ENCODE assay signal across 26 mouse cellular contexts in genomic region chr13:96408786-96409185, GRCm38 (mm10). TPM values are rescaled to one million over a fixed set of nuclear protein-coding genes. Genes with fewer than 3 reads are reported as not detected.
DNase-seq lines count a peak whose midpoint lies in the region; ATAC-seq and TF ChIP-seq lines count a peak whose summit lies in the region.
"Had no signal": no experiment of that assay in that cellular context is flagged by ENCODE, and none has a peak within 500 bp of the region (broad histone marks: within the 10 kb centered on the region; RNA-seq: fewer than 3 reads in every experiment).

No protein-coding gene starts in this region.

- H3K27me3 ChIP-seq in embryonic facial prominence, embryonic 12.5 days: no peaks in the 10 kb centered on the region
- no peaks in the 10 kb centered on the region for H3K27me3 ChIP-seq in embryonic facial prominence, embryonic 10.5 days (replicated peaks; ENCODE audit: low read depth, poor library complexity, severe bottlenecking)
- H3K27me3 ChIP-seq in limb, embryonic 15.5 days: no peaks in the 10 kb centered on the region
- H3K27me3 ChIP-seq in limb, embryonic 10.5 days (ENCODE audit: low read depth, poor library complexity, severe bottlenecking): no peaks in the 10 kb centered on the region
- no peaks in the 10 kb centered on the region for H3K27me3 ChIP-seq in embryonic facial prominence, embryonic 14.5 days (replicated peaks; ENCODE audit: control insufficient read depth, insufficient read depth, low read length)
- H3K27me3 ChIP-seq: CH12.LX; forebrain, embryonic 12.5 days had no signal

- H3K9ac ChIP-seq in embryonic facial prominence, embryonic 12.5 days: no peak overlapping the region
- H3K9ac ChIP-seq in limb, embryonic 15.5 days: no peak overlapping the region
- no peak overlapping the region for H3K9ac ChIP-seq in embryonic facial prominence, embryonic 14.5 days (ENCODE audit: low read depth, low read length)
- H3K9ac ChIP-seq: forebrain, embryonic 12.5 days had no signal

- intact Hi-C loops in left cerebral cortex, adult 2 months (cut with DNase I): no loop called here

- H3K4me2 ChIP-seq in embryonic facial prominence, embryonic 12.5 days (replicated peaks): no peak overlapping the region
- H3K4me2 ChIP-seq in limb, embryonic 15.5 days: no peak overlapping the region
- H3K4me2 ChIP-seq in embryonic facial prominence, embryonic 14.5 days (ENCODE audit: low read depth, low read length): no peak overlapping the region
- H3K4me2 ChIP-seq: forebrain, embryonic 12.5 days had no signal

- no peaks in the 10 kb centered on the region for H3K4me1 ChIP-seq in embryonic facial prominence, embryonic 12.5 days
- no peaks in the 10 kb centered on the region for H3K4me1 ChIP-seq in embryonic facial prominence, embryonic 10.5 days
- H3K4me1 ChIP-seq in limb, embryonic 15.5 days: no peaks in the 10 kb centered on the region
- no peaks in the 10 kb centered on the region for H3K4me1 ChIP-seq in limb, embryonic 10.5 days
- H3K4me1 ChIP-seq in embryonic facial prominence, embryonic 14.5 days (ENCODE audit: control insufficient read depth, insufficient read depth, low read length): no peaks in the 10 kb centered on the region
- H3K4me1 ChIP-seq: forebrain, embryonic 10.5 days; forebrain, embryonic 12.5 days had no signal

- no peaks in the 10 kb centered on the region for H3K9me3 ChIP-seq in embryonic facial prominence, embryonic 12.5 days
- no peaks in the 10 kb centered on the region for H3K9me3 ChIP-seq in embryonic facial prominence, embryonic 10.5 days
- no peaks in the 10 kb centered on the region for H3K9me3 ChIP-seq in limb, embryonic 15.5 days
- no peaks in the 10 kb centered on the region for H3K9me3 ChIP-seq in limb, embryonic 10.5 days (replicated peaks)
- no peaks in the 10 kb centered on the region for H3K9me3 ChIP-seq in embryonic facial prominence, embryonic 14.5 days (ENCODE audit: control insufficient read depth, low read length)
- H3K9me3 ChIP-seq: forebrain, embryonic 10.5 days; forebrain, embryonic 12.5 days; G1E had no signal

- TF ChIP-seq CTCF in left cerebral cortex, adult 2 months (IDR thresholded peaks at IDR 0.05): no peak

- H3K4me3 ChIP-seq in embryonic facial prominence, embryonic 12.5 days: no peak overlapping the region
- H3K4me3 ChIP-seq in embryonic facial prominence, embryonic 10.5 days: no peak overlapping the region
- H3K4me3 ChIP-seq in limb, embryonic 15.5 days: no peak overlapping the region
- H3K4me3 ChIP-seq in limb, embryonic 10.5 days: no peak overlapping the region
- no peak overlapping the region for H3K4me3 ChIP-seq in embryonic facial prominence, embryonic 14.5 days (ENCODE audit: low read depth, low read length)
- H3K4me3 ChIP-seq in left cerebral cortex, adult 2 months: no peak overlapping the region
- H3K4me3 ChIP-seq: erythroblast, embryonic 14.5 days; forebrain, embryonic 10.5 days; forebrain, embryonic 12.5 days had no signal

- no peak for ATAC-seq in embryonic facial prominence, embryonic 12.5 days (ENCODE audit: insufficient number of reproducible peaks, insufficient read depth, low FRiP score, low TSS enrichment)
- no peak for ATAC-seq in limb, embryonic 15.5 days (ENCODE audit: insufficient number of reproducible peaks, low FRiP score, low TSS enrichment, low read depth)
- ATAC-seq in embryonic facial prominence, embryonic 14.5 days (ENCODE audit: low read depth): peak; percentile 60; the same call in 1 of the 2 replicates
- ATAC-seq: CD4-positive, CD25-positive, alpha-beta regulatory T cell, adult 4 months; forebrain, embryonic 14.5 days; forebrain, embryonic 16.5 days had no signal

- H3K27ac ChIP-seq in embryonic facial prominence, embryonic 12.5 days: 0 out of 2 replicates have a peak overlapping the region, but pooled peaks have one; percentile 46
- no peak overlapping the region for H3K27ac ChIP-seq in embryonic facial prominence, embryonic 10.5 days (replicated peaks)
- H3K27ac ChIP-seq in limb, embryonic 15.5 days: peak overlapping the region; percentile 13; the same call in 1 of the 2 replicates
- H3K27ac ChIP-seq in limb, embryonic 10.5 days: no peak overlapping the region
- peak overlapping the region; percentile 65; the same call in 1 of the 2 replicates for H3K27ac ChIP-seq in embryonic facial prominence, embryonic 14.5 days (replicated peaks; ENCODE audit: low read depth, low read length)
- H3K27ac ChIP-seq in left cerebral cortex, adult 2 months: no peak overlapping the region
- H3K27ac ChIP-seq: forebrain, embryonic 10.5 days; forebrain, embryonic 12.5 days had no signal

- DNase-seq in embryonic facial prominence, embryonic 10.5 days (ENCODE audit: low spot score): no peak
- DNase-seq in limb, embryonic 10.5 days (ENCODE audit: low spot score): no peak
- peak; percentile 16 for DNase-seq in NIH3T3 (ENCODE audit: low read depth)
- peak; percentile 81 for DNase-seq in embryonic facial prominence, embryonic 14.5 days (ENCODE audit: low spot score)
- no peak for DNase-seq in left cerebral cortex, adult 2 months (ENCODE audit: extremely low spot score in 1 of 2, low spot score in 2 of 2)
- DNase-seq in testis, postnatal 14 days (ENCODE audit: low spot score): no peak
- DNase-seq: adrenal gland, adult 2 months; adrenal gland, postnatal 10 days; adrenal gland, postnatal 25 days; B cell, adult 2 months; cerebellum, adult 11 months; cerebellum, adult 18-20 months; cerebellum, adult 8-10 months; cerebellum, adult 9-11 months; cerebellum, postnatal 14 days; cerebellum, postnatal 36 days had no signal

- WGBS in embryonic facial prominence, embryonic 12.5 days: 65% methylated on average over 1 of the region's 1 CpGs
- 89% methylated on average over 1 of the region's 1 CpGs for WGBS in embryonic facial prominence, embryonic 10.5 days
- WGBS in limb, embryonic 15.5 days: 69% methylated on average over 1 of the region's 1 CpGs
- 94% methylated on average over 1 of the region's 1 CpGs for WGBS in limb, embryonic 10.5 days
- 61% methylated on average over 1 of the region's 1 CpGs for WGBS in embryonic facial prominence, embryonic 14.5 days

- H3K36me3 ChIP-seq in embryonic facial prominence, embryonic 12.5 days: peaks cover 45% of the 10 kb centered on the region
- H3K36me3 ChIP-seq in embryonic facial prominence, embryonic 10.5 days (replicated peaks): peaks cover 88% of the 10 kb centered on the region
- peaks cover 66% of the 10 kb centered on the region for H3K36me3 ChIP-seq in limb, embryonic 15.5 days
- H3K36me3 ChIP-seq in limb, embryonic 10.5 days: peaks cover 85% of the 10 kb centered on the region
- H3K36me3 ChIP-seq in embryonic facial prominence, embryonic 14.5 days (ENCODE audit: control insufficient read depth, insufficient read depth, low read length): peaks cover 58% of the 10 kb centered on the region

RNA-seq across cellular contexts. Expression of gene Poc5, which starts 20.7 kb away (rescaled TPM):
- polyA plus RNA-seq in embryonic facial prominence, embryonic 12.5 days (2016; fragmentation: Nextera tagmentation; extraction: Ambion mirVana): 19.1 and 19.7 TPM in 2 replicates
- polyA plus RNA-seq in embryonic facial prominence, embryonic 10.5 days (2016; fragmentation: Nextera tagmentation; extraction: Ambion mirVana): 17.7 and 20.0 TPM in 2 replicates
- polyA plus RNA-seq in limb, embryonic 15.5 days (2015; fragmentation: Nextera tagmentation; extraction: Ambion mirVana): 12.6 and 14.1 TPM in 2 replicates
- 17.8 and 18.8 TPM in 2 replicates for polyA plus RNA-seq in limb, embryonic 10.5 days (2016; fragmentation: Nextera tagmentation; extraction: Ambion mirVana)
- polyA plus RNA-seq in embryonic facial prominence, embryonic 14.5 days (2014; fragmentation: Nextera tagmentation; extraction: Ambion mirVana): 13.7 and 19.7 TPM in 2 replicates
- 10 to 100 TPM; 30.7 to 35.1 TPM for total RNA-seq in left cerebral cortex, adult 2 months (2021)

Comparison
In these comparisons a context has a peak if more than half of its experiments do, and no peak if none do; other contexts are left out.
1. H3K27ac ChIP-seq: peak in embryonic facial prominence, embryonic 12.5 days (single experiment), limb, embryonic 15.5 days (single experiment) and embryonic facial prominence, embryonic 14.5 days (single experiment); none in embryonic facial prominence, embryonic 10.5 days (single experiment), limb, embryonic 10.5 days (single experiment) and left cerebral cortex, adult 2 months (single experiment).
2. DNase-seq: peak in NIH3T3 (single experiment) and embryonic facial prominence, embryonic 14.5 days (single experiment); none in embryonic facial prominence, embryonic 10.5 days (single experiment), limb, embryonic 10.5 days (single experiment), left cerebral cortex, adult 2 months (0 of 2) and testis, postnatal 14 days (single experiment).